Mouse (Mus musculus) spleen, postnatal 36 days (tissue): ENCODE measurements around the gene Ccdc169.
"Not testable (repeated sequence)": the region's sequence is repeated elsewhere in the genome, so short reads cannot be mapped to it uniquely, and the experiment has no call there.

Experiments
- DNase-seq, 2 experiments: peaks; one replicate each; pipeline ENCODE4 v3.0.0; 2022; ENCODE audit warnings: low spot score in 2 of 2, mixed read lengths in 1 of 2

The Ccdc169 gene

DNA sequence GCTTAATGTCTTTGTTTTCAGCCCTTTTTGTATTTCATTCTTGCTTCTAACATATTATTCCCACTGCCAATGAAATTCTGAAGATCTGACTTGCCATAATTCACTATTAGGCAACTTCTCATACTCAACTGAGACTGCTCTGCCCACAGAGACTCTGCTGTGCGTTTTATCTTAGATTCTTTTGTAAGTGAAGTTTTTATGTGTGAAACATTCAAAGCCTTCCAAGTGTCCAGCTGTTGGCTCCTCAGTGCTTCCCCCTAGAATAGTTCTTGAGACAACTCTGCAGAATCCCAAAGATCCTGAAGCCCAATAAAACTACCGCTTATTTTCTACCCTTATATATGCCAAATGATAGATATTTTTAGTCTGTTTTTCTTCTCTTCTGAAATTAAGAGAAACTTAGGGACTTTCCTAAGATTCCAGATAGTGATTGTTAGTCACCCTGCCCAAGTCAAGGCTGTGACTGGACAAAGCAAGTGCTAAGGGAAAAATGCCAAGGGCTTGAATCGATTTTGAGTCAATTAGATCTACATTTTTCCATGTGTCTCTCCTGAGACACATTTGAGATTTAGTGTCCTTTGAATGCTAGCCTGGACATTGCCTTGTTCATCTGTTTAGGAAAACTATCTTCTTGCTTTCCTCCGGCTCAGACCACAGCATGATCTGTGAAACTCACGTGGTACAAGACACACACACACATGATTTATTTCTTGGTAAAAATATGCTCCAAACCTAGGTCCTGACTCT lies 58.6 kb downstream of the Ccdc169 start:
- DNase-seq, result no peak

DNA sequence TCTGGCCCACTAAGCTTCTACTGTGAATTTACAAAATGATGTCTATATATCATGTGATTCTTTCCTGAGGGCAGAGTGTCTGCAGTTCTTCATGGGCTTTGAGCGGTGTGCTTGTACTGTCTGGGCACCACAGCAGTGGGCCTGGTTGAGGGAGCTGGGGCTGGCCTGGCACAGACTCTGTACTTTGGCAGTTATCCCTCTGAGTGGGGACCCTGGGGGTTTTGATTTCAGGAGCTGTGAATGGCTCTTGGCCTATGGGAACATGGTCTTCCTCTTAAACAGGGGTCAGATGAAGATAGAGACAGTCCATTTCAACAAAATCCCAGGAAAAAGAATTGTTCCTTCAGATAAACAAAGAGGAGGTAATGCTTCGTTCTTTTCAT lies 59.2 kb downstream of the Ccdc169 start:
- no peak for DNase-seq

DNA sequence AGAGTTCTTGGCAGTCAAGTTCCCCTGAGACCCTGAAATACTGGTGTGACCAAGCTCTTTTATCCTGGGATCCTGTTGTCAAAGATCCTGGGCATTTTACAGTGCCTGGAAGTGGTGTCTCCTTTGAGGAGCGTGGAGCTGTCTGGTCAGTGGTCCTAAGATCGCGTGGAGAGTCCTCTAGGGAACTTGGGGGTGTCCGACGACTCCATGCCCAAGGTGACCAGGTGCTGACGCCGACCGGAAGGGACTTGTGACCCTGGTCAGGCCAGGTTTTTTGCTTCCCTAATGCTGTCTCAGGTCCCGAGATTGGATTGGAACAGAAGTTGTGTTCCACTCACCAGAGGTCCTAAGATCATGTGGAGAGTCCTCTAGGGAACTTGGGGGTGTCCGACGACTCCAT lies 66.5 kb downstream of the Ccdc169 start:
- not testable (repeated sequence) for DNase-seq

DNA sequence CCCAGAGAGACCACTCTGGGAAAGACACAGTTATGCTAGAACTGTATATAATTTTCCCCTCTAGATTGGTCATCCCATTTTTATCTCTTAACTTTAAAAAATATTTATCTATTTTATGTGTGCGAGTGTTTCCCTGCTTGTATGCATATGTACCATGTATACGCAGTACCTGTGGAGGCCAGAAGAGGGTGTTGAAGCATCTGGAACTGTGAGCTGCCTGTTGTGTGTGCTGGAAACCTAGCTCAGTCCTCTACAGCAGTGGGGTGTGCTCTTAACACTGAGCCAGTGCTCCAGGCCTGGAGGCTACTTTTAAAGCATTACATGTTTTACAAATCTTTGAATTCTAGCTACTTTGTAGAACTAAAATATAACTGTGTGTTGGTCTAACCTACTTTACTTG lies 69.3 kb downstream of the Ccdc169 start:
- DNase-seq, result no peak

DNA sequence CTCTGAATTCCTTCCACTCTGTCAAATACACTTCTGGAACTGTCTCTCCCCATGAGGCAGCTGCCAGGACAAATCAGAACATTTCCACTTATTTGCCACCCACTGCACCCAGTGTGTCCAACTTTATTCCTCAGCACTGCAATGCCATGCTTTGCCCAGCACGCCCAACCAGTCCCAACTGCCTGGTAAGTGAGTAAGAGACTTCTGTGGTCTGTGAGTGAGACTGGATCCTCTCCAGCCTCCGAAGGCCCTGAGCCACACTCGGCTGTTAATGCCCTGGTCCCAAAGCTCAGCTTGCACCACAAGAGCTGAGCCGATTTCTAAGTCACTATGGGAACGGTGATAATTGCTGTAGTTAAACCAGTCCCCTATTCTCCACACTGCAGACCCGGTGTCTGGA lies 70.5 kb downstream of the Ccdc169 start:
- no peak for DNase-seq

DNA sequence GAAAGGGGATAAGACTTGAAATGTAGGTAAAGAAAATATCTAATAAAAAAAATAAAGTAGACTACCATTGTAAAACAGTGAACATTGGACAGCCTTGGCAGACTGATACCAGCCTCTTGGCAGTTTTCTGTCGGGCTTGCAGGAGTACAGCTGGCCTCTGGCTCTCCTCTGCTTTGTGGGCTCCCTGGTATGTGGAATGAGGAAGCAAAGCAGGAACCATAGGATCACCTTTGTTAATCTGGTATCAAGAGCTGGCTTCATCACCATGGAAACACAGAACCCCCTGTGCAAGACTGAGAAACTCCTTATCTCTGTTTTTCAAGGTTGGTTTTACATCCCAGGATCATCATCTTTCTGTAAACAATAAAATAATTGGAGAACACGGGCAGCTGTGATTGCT lies 75.1 kb downstream of the Ccdc169 start:
- DNase-seq, result no peak

DNA sequence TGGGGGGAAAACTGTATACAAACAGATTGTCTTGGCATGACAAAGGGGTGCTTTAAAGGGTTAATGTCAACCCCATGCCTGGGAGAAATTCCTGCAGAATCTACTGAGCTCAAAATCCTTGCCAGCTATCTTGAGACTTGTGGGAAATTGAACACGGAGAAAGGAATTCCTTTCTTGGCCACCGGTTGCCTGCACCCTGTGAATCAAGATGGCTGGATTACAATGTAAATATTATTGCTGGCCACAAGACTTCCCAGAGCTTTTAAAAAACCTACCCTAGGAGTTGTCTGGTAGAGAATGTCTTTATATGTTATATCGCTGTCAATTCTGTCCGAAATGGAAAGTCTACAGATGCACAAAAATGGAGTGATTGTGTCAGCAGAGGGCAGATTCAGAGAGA lies 76.6 kb downstream of the Ccdc169 start:
- no peak for DNase-seq

DNA sequence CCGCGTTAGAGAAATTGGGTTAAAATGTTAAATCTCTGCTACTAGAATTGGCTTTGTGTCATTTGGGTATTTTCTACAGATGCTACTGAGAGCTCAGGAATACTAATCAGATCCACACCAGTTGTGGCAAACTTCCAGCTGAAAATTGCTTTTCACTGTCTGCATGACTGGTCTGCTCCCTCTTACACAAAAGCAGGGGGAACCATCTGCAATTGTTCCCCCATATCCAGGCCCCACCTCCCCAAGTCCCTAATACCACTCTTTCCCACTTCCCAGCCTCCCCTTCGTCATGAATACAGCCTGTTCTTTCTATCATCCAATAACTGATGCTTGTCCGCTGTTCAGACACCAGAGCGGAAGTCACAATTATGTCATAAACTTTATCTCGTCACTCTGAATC lies 77.3 kb downstream of the Ccdc169 start:
- DNase-seq, result no peak

DNA sequence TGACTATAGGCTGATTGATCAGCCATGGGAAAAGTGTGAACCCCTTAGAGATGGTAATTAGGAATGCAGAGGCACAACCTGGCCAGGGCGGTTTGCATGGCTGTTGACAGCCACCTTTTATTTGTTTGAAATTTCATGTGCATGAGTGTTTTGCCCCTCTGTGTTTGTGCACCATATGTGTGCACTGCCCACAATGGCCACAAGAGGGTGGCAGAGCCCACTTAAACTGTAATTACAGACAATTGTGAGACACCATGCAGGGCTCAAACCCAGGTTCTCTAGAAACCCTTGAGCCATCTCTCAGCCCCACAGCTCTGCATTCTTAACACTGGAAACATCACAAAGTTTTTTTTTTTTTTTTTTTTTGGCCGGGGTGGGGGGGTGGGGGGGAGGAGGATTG lies 85.4 kb downstream of the Ccdc169 start:
- DNase-seq, result no peak
